10 mouse cellular contexts compared by ENCODE assay signal in genomic region chr12:4856160-4856559, GRCm38 (mm10). TPM values are rescaled to one million over a fixed set of nuclear protein-coding genes. Genes with fewer than 3 reads are reported as not detected.
DNase-seq lines count a peak whose midpoint lies in the region; ATAC-seq and TF ChIP-seq lines count a peak whose summit lies in the region.
"Had no signal": no experiment of that assay in that cellular context is flagged by ENCODE, and none has a peak within 500 bp of the region (broad histone marks: within the 10 kb centered on the region; RNA-seq: fewer than 3 reads in every experiment).

No protein-coding gene starts in this region.

- no peak overlapping the region for H3K4me2 ChIP-seq in midbrain, embryonic 16.5 days (ENCODE audit: low read length)
- H3K4me2 ChIP-seq: hindbrain, embryonic 12.5 days had no signal

- no peaks in the 10 kb centered on the region for H3K9me3 ChIP-seq in midbrain, embryonic 16.5 days (replicated peaks; ENCODE audit: control insufficient read depth, low read length, poor library complexity, severe bottlenecking)
- H3K9me3 ChIP-seq: hindbrain, embryonic 12.5 days had no signal

- no peaks in the 10 kb centered on the region for H3K4me1 ChIP-seq in midbrain, embryonic 16.5 days (ENCODE audit: control insufficient read depth, insufficient read depth, low read length)

- no peaks in the 10 kb centered on the region; the same call in 1 of the 2 replicates for H3K36me3 ChIP-seq in midbrain, embryonic 16.5 days (ENCODE audit: control insufficient read depth, insufficient read depth, low read length)

- 97% methylated on average over 5 of the region's 5 CpGs for WGBS in midbrain, embryonic 16.5 days

- no peaks in the 10 kb centered on the region for H3K27me3 ChIP-seq in Patski
- H3K27me3 ChIP-seq in midbrain, embryonic 16.5 days (ENCODE audit: control insufficient read depth, insufficient read depth, low read depth, low read length) = no peaks in the 10 kb centered on the region
- H3K27me3 ChIP-seq: hindbrain, embryonic 12.5 days had no signal

- H3K9ac ChIP-seq in midbrain, embryonic 16.5 days (ENCODE audit: low read depth, low read length) = no peak overlapping the region
- H3K9ac ChIP-seq: hindbrain, embryonic 12.5 days had no signal

- H3K27ac ChIP-seq in midbrain, embryonic 16.5 days (ENCODE audit: low read length) = no peak overlapping the region
- H3K27ac ChIP-seq: hindbrain, embryonic 12.5 days had no signal

- POLR2A ChIA-PET in Patski (lab: Charles Lee) = no interaction called here

- H3K4me3 ChIP-seq in midbrain, embryonic 16.5 days (ENCODE audit: low read depth, low read length) = no peak overlapping the region
- H3K4me3 ChIP-seq: hindbrain, embryonic 12.5 days had no signal

- TF ChIP-seq CTCF in Patski (IDR thresholded peaks at IDR 0.05) = peak; percentile 63

- ATAC-seq in Patski = no peak
- no peak for ATAC-seq in midbrain, embryonic 16.5 days

- CTCF ChIA-PET in Patski (lab: Charles Lee) = interaction anchor here (1.8 kb wide), 1 partner anchor 12 kb away, joined by 6 read pairs; the partner anchor contains the start of gene Wdcp

- DNase-seq in kidney, postnatal 10 days = peak; percentile 34
- DNase-seq in kidney, postnatal 14 days = no peak
- DNase-seq in CD8-positive naive resting alpha-beta T cell, adult 2 months (ENCODE audit: low read depth in 2 of 2, low spot score in 2 of 2) = peak; percentile 35 to 36
- DNase-seq in Patski (ENCODE audit: low read depth, low spot score) = no peak
- DNase-seq in naive thymus-derived CD4-positive, alpha-beta T cell, adult 2 months (ENCODE audit: low read depth) = peak; percentile 52
- no peak for DNase-seq in heart, adult 11 months
- no peak for DNase-seq in embryo, embryonic 10 days (ENCODE audit: low spot score)
- DNase-seq: gastrocnemius, postnatal 25 days had no signal

- in situ Hi-C loops in Patski (cut with MboI; ENCODE audit: low pct_unique_long_range_greater_than_20kb) = no loop called here

RNA-seq across cellular contexts. Expression of gene Wdcp, which starts 13.1 kb away (rescaled TPM):
- polyA plus RNA-seq in Patski (2021) = 11.2 TPM
- 12.7 and 14.4 TPM in 2 replicates for polyA plus RNA-seq in midbrain, embryonic 16.5 days (2015; fragmentation: Nextera tagmentation; extraction: Ambion mirVana)

RNA-seq across cellular contexts. Expression of gene Fkbp1b, which starts 14.8 kb away (rescaled TPM):
- polyA plus RNA-seq in Patski (2021) = 7.1 TPM
- polyA plus RNA-seq in midbrain, embryonic 16.5 days (2015; fragmentation: Nextera tagmentation; extraction: Ambion mirVana) = 36.7 and 43.0 TPM in 2 replicates

RNA-seq across cellular contexts. Expression of gene Mfsd2b, which starts 18.0 kb away (rescaled TPM):
- polyA plus RNA-seq in Patski (2021) = 0.17 TPM
- 2.9 and 3.0 TPM in 2 replicates for polyA plus RNA-seq in midbrain, embryonic 16.5 days (2015; fragmentation: Nextera tagmentation; extraction: Ambion mirVana)

RNA-seq across cellular contexts. Expression of gene Sf3b6, which starts 38.8 kb away (rescaled TPM):
- 114 TPM for polyA plus RNA-seq in Patski (2021)
- polyA plus RNA-seq in midbrain, embryonic 16.5 days (2015; fragmentation: Nextera tagmentation; extraction: Ambion mirVana) = 204 TPM in 2 replicates

RNA-seq across cellular contexts. Expression of gene Ubxn2a, which starts 51.3 kb away (rescaled TPM):
- polyA plus RNA-seq in Patski (2021) = 27.7 TPM
- 38.7 and 40.9 TPM in 2 replicates for polyA plus RNA-seq in midbrain, embryonic 16.5 days (2015; fragmentation: Nextera tagmentation; extraction: Ambion mirVana)

Comparison
In these comparisons a context has a peak if more than half of its experiments do, and no peak if none do; other contexts are left out.
1. DNase-seq: peak in kidney, postnatal 10 days (single experiment), CD8-positive naive resting alpha-beta T cell, adult 2 months (2 of 2) and naive thymus-derived CD4-positive, alpha-beta T cell, adult 2 months (single experiment); none in kidney, postnatal 14 days (single experiment), Patski (single experiment), heart, adult 11 months (single experiment) and embryo, embryonic 10 days (single experiment).